Mouse (Mus musculus) thymus, adult 2 months (tissue): ENCODE measurements around the gene Abcb9.

Source experiments
- CTCF ChIP-seq: fragments of 200-500 bp; IDR thresholded peaks from 2 replicates; pipeline ENCODE4 v1.5.1; 2012; ENCODE audit warnings: mild to moderate bottlenecking, control low read depth, low read length, moderate library complexity, borderline replicate concordance; ENCODE audit not compliant: control insufficient read depth, poor library complexity, insufficient read depth; ENCODE audit errors: extremely low read depth
- POLR2A ChIP-seq: fragments of 200-500 bp; IDR thresholded peaks from 2 replicates; pipeline ENCODE4 v1.6.1; 2012; ENCODE audit warnings: mild to moderate bottlenecking, low read length, control low read depth, moderate library complexity; ENCODE audit not compliant: control insufficient read depth, poor library complexity, insufficient read depth; ENCODE audit errors: extremely low read depth

DNA sequence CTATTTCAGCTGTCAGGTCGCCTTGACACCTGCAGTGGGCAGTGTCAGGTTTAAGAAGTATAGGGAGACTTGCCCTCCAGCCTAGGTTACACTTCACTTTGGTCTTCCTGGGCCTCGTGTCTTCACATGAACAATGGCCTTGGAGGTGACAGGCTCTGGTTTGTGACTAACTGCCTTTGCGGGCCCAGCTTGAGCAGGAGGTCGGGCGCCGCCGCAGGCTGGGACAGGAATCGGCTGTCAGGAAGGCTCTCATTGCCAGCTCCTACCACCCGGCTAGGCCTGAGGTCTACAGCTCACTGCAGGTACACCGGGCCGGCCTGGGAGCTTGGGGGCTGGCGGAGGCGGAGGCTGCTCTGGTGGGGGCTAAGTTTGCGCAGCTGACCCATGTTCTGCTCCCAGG, 17.4 kb upstream of the Abcb9 start:
- TF ChIP-seq CTCF (0 out of 2 replicates have a peak, but pooled peaks have one; percentile 30), POLR2A (no peak)
